Mouse (Mus musculus): Measurements from ENCODE around the gene Xkr7. TPM values are rescaled to one million over a fixed set of nuclear protein-coding genes. Genes with fewer than 3 reads are reported as not detected.

Xkr7 gene
- polyA plus RNA-seq, 1 experiment, result not detected

DNA sequence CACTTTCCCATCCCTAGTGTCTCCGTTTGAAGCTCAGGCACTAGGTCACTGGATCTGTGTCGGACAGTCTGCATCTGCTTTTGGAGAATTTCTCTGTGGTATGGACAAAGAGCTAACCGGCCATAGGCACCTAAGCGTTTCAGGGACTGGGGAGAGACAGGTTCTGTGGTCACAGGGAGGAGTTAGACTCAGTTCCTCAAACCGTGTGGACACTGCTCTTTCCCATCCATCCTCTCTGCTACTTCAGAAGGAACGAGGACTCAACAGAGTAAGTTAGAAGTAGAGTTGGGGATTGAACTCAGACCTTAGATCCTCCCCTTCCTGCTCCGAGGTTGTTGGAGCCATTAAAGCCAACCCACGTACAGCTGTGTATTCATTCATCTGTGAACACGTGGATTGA is 19.9 kb downstream of the Xkr7 start:
- no peaks in the 10 kb centered on the region for H3K9me3 ChIP-seq (replicated peaks; ENCODE audit: control insufficient read depth, insufficient read depth, low read length, poor library complexity, severe bottlenecking)
- H3K27ac ChIP-seq (ENCODE audit: insufficient read depth, low read length), result no peak overlapping the region
- TF ChIP-seq EP300 (IDR thresholded peaks at IDR 0.05; ENCODE audit: insufficient read depth, low read depth, low read length) (no peak), CTCF (IDR thresholded peaks at IDR 0.05; ENCODE audit: low read depth, low read length) (no peak), POLR2A (IDR thresholded peaks at IDR 0.05; ENCODE audit: insufficient read depth, low read length) (no peak)
- no peak overlapping the region for H3K4me3 ChIP-seq (ENCODE audit: low read depth, low read length)
- H3K36me3 ChIP-seq (ENCODE audit: control insufficient read depth, insufficient read depth, low read length, poor library complexity, severe bottlenecking), result no peaks in the 10 kb centered on the region
- H3K4me1 ChIP-seq (ENCODE audit: control insufficient read depth, insufficient read depth, low read length), result no peaks in the 10 kb centered on the region
- no peak overlapping the region for H3K9ac ChIP-seq (ENCODE audit: low read depth, poor library complexity, severe bottlenecking)
- H3K27me3 ChIP-seq (ENCODE audit: control insufficient read depth, insufficient read depth, low read length, poor library complexity, severe bottlenecking), result no peaks in the 10 kb centered on the region

DNA sequence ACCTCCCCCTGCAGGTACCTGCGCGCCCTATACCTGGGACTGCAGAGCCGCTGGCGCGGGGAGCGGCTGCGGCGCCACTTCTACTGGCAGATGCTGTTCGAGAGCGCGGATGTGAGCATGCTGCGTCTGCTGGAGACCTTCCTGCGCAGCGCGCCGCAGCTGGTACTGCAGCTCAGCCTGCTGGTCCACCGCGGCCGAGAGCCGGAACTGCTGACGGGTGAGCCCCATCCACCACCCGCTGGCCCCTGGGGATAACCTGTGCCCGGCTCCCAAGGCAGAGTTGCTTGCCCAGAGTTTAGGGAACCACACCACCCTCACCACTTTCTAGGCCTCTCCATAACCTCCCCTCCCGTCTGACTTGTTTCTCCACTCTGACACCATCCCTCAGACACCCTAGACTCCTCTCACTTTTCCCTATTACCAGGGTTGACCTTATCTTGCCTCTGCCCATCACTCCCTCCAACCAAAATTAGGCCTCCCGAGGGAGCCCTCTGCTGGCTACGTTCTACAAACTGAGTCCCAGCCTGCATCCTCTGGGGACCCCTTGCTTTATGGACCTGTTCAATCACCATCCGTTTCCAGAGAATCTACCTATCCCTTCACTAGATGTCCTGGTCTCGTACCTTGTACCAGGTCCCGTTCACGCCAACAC is 21.2 kb downstream of the Xkr7 start:
- peak; percentile 55 for TF ChIP-seq CTCF (IDR thresholded peaks at IDR 0.05; ENCODE audit: low read depth, low read length)
- TF ChIP-seq EP300 (IDR thresholded peaks at IDR 0.05; ENCODE audit: insufficient read depth, low read depth, low read length), result no peak
- Histone ChIP-seq H3K36me3 (ENCODE audit: control insufficient read depth, insufficient read depth, low read length, poor library complexity, severe bottlenecking) (no peaks in the 10 kb centered on the region), H3K9me3 (replicated peaks; ENCODE audit: control insufficient read depth, insufficient read depth, low read length, poor library complexity, severe bottlenecking) (no peaks in the 10 kb centered on the region), H3K4me1 (ENCODE audit: control insufficient read depth, insufficient read depth, low read length) (no peaks in the 10 kb centered on the region), H3K27me3 (ENCODE audit: control insufficient read depth, insufficient read depth, low read length, poor library complexity, severe bottlenecking) (no peaks in the 10 kb centered on the region), H3K27ac (ENCODE audit: insufficient read depth, low read length) (no peak overlapping the region), H3K9ac (ENCODE audit: low read depth, poor library complexity, severe bottlenecking) (peak overlapping the region; percentile 26; the same call in 1 of the 2 replicates), H3K4me3 (ENCODE audit: low read depth, low read length) (peak overlapping the region; percentile 57)

DNA sequence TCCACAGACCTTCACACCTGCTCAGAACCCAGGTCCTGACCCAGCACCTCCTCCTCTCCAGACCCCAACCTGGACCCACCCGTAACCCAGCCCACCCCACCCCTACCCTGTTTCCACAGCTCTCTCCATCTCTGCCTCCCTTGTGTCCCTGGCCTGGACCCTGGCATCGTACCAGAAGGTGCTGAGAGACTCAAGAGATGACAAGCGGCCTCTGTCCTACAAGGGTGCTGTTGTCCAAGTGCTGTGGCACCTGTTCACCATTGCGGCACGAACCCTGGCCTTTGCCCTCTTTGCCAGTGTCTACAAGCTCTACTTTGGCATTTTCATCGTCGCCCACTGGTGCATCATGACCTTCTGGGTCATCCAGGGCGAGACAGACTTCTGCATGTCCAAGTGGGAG is 22.2 kb downstream of the Xkr7 start:
- H3K27ac ChIP-seq (ENCODE audit: insufficient read depth, low read length), result no peak overlapping the region
- no peak overlapping the region for H3K9ac ChIP-seq (ENCODE audit: low read depth, poor library complexity, severe bottlenecking)
- TF ChIP-seq POLR2A (IDR thresholded peaks at IDR 0.05; ENCODE audit: insufficient read depth, low read length), result no peak
- no peak for TF ChIP-seq CTCF (IDR thresholded peaks at IDR 0.05; ENCODE audit: low read depth, low read length)
- no peak for TF ChIP-seq EP300 (IDR thresholded peaks at IDR 0.05; ENCODE audit: insufficient read depth, low read depth, low read length)
- no peaks in the 10 kb centered on the region for H3K4me1 ChIP-seq (ENCODE audit: control insufficient read depth, insufficient read depth, low read length)
- H3K4me3 ChIP-seq (ENCODE audit: low read depth, low read length), result no peak overlapping the region
- H3K9me3 ChIP-seq (replicated peaks; ENCODE audit: control insufficient read depth, insufficient read depth, low read length, poor library complexity, severe bottlenecking), result no peaks in the 10 kb centered on the region
- H3K36me3 ChIP-seq (ENCODE audit: control insufficient read depth, insufficient read depth, low read length, poor library complexity, severe bottlenecking), result no peaks in the 10 kb centered on the region
- H3K27me3 ChIP-seq (ENCODE audit: control insufficient read depth, insufficient read depth, low read length, poor library complexity, severe bottlenecking), result no peaks in the 10 kb centered on the region

DNA sequence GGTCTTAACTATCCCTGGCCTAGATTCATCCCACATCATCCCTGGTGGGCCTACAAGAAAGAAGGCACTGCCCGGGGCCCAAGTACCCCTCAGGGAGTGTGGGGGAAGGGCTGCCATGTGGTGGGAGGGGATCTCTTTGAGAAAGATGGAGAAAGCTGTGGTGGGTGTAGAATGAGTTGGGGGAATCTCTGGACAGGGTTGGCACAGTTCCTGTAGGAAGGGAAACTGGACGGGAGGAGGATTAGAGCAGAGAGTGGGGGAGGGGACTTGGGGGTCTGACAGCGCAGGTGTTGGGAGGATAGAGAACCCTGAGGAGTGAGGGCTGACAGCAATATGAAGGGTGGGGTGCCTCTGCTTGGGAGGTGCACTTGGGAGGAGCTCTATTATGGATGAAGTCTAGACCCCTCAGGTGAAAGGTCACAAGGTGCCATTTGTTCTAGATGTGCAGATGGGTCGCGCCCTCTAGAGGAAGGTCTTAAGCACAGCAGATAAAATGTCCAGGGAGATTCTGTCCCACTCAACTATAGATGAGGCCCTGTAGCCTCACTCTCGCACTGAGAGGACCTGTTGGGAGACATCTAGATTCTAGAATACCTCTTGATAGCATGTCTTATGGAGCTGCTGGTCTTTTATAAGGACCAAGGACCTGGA is 23.7 kb downstream of the Xkr7 start:
- no peaks in the 10 kb centered on the region for H3K9me3 ChIP-seq (replicated peaks; ENCODE audit: control insufficient read depth, insufficient read depth, low read length, poor library complexity, severe bottlenecking)
- no peaks in the 10 kb centered on the region for H3K4me1 ChIP-seq (ENCODE audit: control insufficient read depth, insufficient read depth, low read length)
- no peak overlapping the region for H3K9ac ChIP-seq (ENCODE audit: low read depth, poor library complexity, severe bottlenecking)
- no peak overlapping the region for H3K4me3 ChIP-seq (ENCODE audit: low read depth, low read length)
- H3K36me3 ChIP-seq (ENCODE audit: control insufficient read depth, insufficient read depth, low read length, poor library complexity, severe bottlenecking), result no peaks in the 10 kb centered on the region
- TF ChIP-seq CTCF (IDR thresholded peaks at IDR 0.05; ENCODE audit: low read depth, low read length) (peak; percentile 30), EP300 (IDR thresholded peaks at IDR 0.05; ENCODE audit: insufficient read depth, low read depth, low read length) (no peak)
- no peak overlapping the region for H3K27ac ChIP-seq (ENCODE audit: insufficient read depth, low read length)
- H3K27me3 ChIP-seq (ENCODE audit: control insufficient read depth, insufficient read depth, low read length, poor library complexity, severe bottlenecking), result no peaks in the 10 kb centered on the region

DNA sequence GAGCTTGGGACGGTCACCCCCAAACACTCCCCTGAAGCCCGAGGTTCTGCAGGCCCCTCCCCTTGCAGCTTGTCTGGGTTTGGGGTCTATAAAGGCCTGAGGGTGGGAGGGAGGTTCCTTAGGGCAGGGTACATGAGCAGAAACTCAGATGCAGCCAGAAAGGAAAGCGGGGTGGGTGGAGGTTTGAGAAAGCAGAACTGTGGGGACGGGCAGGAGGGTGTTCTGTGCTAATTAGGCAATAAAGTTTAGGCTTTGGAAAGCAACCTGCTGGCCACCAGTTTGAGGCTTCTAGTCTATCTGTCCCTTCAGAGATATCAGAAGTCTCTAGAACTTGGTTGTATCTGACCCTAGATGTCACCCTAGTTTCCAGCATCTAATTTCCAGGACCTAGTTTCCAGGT is 26.7 kb downstream of the Xkr7 start:
- no peak overlapping the region for H3K27ac ChIP-seq (ENCODE audit: insufficient read depth, low read length)
- TF ChIP-seq EP300 (IDR thresholded peaks at IDR 0.05; ENCODE audit: insufficient read depth, low read depth, low read length) (no peak), POLR2A (IDR thresholded peaks at IDR 0.05; ENCODE audit: insufficient read depth, low read length) (no peak), CTCF (IDR thresholded peaks at IDR 0.05; ENCODE audit: low read depth, low read length) (no peak)
- no peak overlapping the region for H3K9ac ChIP-seq (ENCODE audit: low read depth, poor library complexity, severe bottlenecking)
- H3K9me3 ChIP-seq (replicated peaks; ENCODE audit: control insufficient read depth, insufficient read depth, low read length, poor library complexity, severe bottlenecking), result no peaks in the 10 kb centered on the region
- H3K4me3 ChIP-seq (ENCODE audit: low read depth, low read length), result no peak overlapping the region
- no peaks in the 10 kb centered on the region for H3K27me3 ChIP-seq (ENCODE audit: control insufficient read depth, insufficient read depth, low read length, poor library complexity, severe bottlenecking)
- no peaks in the 10 kb centered on the region for H3K4me1 ChIP-seq (ENCODE audit: control insufficient read depth, insufficient read depth, low read length)
- H3K36me3 ChIP-seq (ENCODE audit: control insufficient read depth, insufficient read depth, low read length, poor library complexity, severe bottlenecking), result no peaks in the 10 kb centered on the region

DNA sequence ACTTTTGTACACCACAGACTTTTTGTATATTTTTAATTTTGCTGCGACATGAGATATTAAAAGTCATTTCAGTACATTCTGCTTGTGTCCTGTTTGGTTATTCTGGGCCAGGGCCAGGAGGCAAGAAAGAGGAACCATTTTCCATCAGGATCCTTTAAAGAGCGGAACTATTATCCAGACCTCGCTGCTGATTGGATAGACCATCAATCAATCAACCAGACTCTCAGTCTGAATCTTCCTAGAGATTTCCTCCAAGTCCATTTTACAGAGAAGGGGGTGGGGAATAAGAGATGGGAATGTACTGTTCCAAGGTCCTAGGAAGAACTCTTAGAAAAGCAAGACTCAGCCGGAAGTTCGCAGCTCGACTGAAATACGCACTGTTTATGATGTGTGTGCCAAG is 28.6 kb downstream of the Xkr7 start:
- Histone ChIP-seq H3K9ac (ENCODE audit: low read depth, poor library complexity, severe bottlenecking) (no peak overlapping the region), H3K4me1 (ENCODE audit: control insufficient read depth, insufficient read depth, low read length) (no peaks in the 10 kb centered on the region)
- TF ChIP-seq EP300 (IDR thresholded peaks at IDR 0.05; ENCODE audit: insufficient read depth, low read depth, low read length) (no peak), CTCF (IDR thresholded peaks at IDR 0.05; ENCODE audit: low read depth, low read length) (no peak), POLR2A (IDR thresholded peaks at IDR 0.05; ENCODE audit: insufficient read depth, low read length) (no peak)

More for the DNA sequence above, 28.6 kb downstream of the Xkr7 start:
- H3K36me3 ChIP-seq (ENCODE audit: control insufficient read depth, insufficient read depth, low read length, poor library complexity, severe bottlenecking), result no peaks in the 10 kb centered on the region
- H3K27me3 ChIP-seq (ENCODE audit: control insufficient read depth, insufficient read depth, low read length, poor library complexity, severe bottlenecking), result no peaks in the 10 kb centered on the region
- no peaks in the 10 kb centered on the region for H3K9me3 ChIP-seq (replicated peaks; ENCODE audit: control insufficient read depth, insufficient read depth, low read length, poor library complexity, severe bottlenecking)
- no peak overlapping the region for H3K27ac ChIP-seq (ENCODE audit: insufficient read depth, low read length)
- no peak overlapping the region for H3K4me3 ChIP-seq (ENCODE audit: low read depth, low read length)

Measured in ES-Bruce4 (cell line).